Mouse (Mus musculus): ENCODE results near the gene Mrtfb.

GRCm38 (mm10) chr16:13257528-13257835 is 1.2 kb downstream of the Mrtfb start:
- TF ChIP-seq CTCF (conservative IDR thresholded peaks at IDR 0.05; ENCODE audit: low read length): no peak
- no peak for TF ChIP-seq NANOG (IDR thresholded peaks at IDR 0.05; ENCODE audit: borderline replicate concordance, low read length)
